In genomic region chr2:155482021-155482420, GRCm38 (mm10) we compare ENCODE assay signal across 9 mouse cellular contexts. TPM values are rescaled to one million over a fixed set of nuclear protein-coding genes. Genes with fewer than 3 reads are reported as not detected.
DNase-seq lines count a peak whose midpoint lies in the region; ATAC-seq and TF ChIP-seq lines count a peak whose summit lies in the region.
"Had no signal": no experiment of that assay in that cellular context is flagged by ENCODE, and none has a peak within 500 bp of the region (broad histone marks: within the 10 kb centered on the region; RNA-seq: fewer than 3 reads in every experiment).

No protein-coding gene starts in this region.

- 44% methylated on average over 3 of the region's 3 CpGs for WGBS in forebrain, embryonic 14.5 days
- 41% methylated on average over 3 of the region's 3 CpGs for WGBS in forebrain, embryonic 16.5 days
- 46% methylated on average over 3 of the region's 3 CpGs for WGBS in neural tube, embryonic 15.5 days
- WGBS in liver, embryonic 14.5 days (ENCODE audit: insufficient replicate concordance), result 39% methylated on average over 3 of the region's 3 CpGs

- H3K27me3 ChIP-seq in forebrain, embryonic 14.5 days (replicated peaks; ENCODE audit: control insufficient read depth, insufficient read depth, low read length), result no peaks in the 10 kb centered on the region
- H3K27me3 ChIP-seq in forebrain, embryonic 16.5 days (replicated peaks; ENCODE audit: control insufficient read depth, insufficient read depth, low read length), result no peaks in the 10 kb centered on the region
- H3K27me3 ChIP-seq in neural tube, embryonic 15.5 days (replicated peaks), result no peaks in the 10 kb centered on the region
- H3K27me3 ChIP-seq in liver, embryonic 14.5 days (ENCODE audit: control insufficient read depth, insufficient read depth, low read length), result no peaks in the 10 kb centered on the region

- ATAC-seq in forebrain, embryonic 14.5 days, result no peak
- no peak for ATAC-seq in forebrain, embryonic 16.5 days
- no peak for ATAC-seq in neural tube, embryonic 15.5 days (ENCODE audit: low FRiP score)
- no peak for ATAC-seq in liver, embryonic 14.5 days (ENCODE audit: insufficient read depth)

- intact Hi-C loops in gastrocnemius, postnatal 14 days (cut with DNase I; ENCODE audit: low total_unique reads), result no loop called here

- H3K9ac ChIP-seq in forebrain, embryonic 14.5 days (ENCODE audit: low read length), result no peak overlapping the region
- no peak overlapping the region for H3K9ac ChIP-seq in forebrain, embryonic 16.5 days (replicated peaks; ENCODE audit: low read depth, low read length)
- no peak overlapping the region for H3K9ac ChIP-seq in neural tube, embryonic 15.5 days (replicated peaks)
- no peak overlapping the region for H3K9ac ChIP-seq in liver, embryonic 14.5 days (replicated peaks)

- TF ChIP-seq EP300 in liver, embryonic 14.5 days (IDR thresholded peaks at IDR 0.05; ENCODE audit: low read depth), result no peak

- H3K9me3 ChIP-seq in forebrain, embryonic 14.5 days (replicated peaks; ENCODE audit: control insufficient read depth, low read length), result no peaks in the 10 kb centered on the region
- H3K9me3 ChIP-seq in forebrain, embryonic 16.5 days (ENCODE audit: control insufficient read depth, low read length), result no peaks in the 10 kb centered on the region
- 0 out of 2 replicates have a peak, but pooled peaks cover 2% of the 10 kb centered on the region for H3K9me3 ChIP-seq in neural tube, embryonic 15.5 days (replicated peaks)
- H3K9me3 ChIP-seq in liver, embryonic 14.5 days (ENCODE audit: control insufficient read depth, low read length), result no peaks in the 10 kb centered on the region

- H3K27ac ChIP-seq in forebrain, embryonic 14.5 days (ENCODE audit: low read depth, low read length), result no peak overlapping the region
- H3K27ac ChIP-seq in forebrain, embryonic 16.5 days (ENCODE audit: low read length), result no peak overlapping the region
- no peak overlapping the region for H3K27ac ChIP-seq in neural tube, embryonic 15.5 days (replicated peaks)
- no peak overlapping the region for H3K27ac ChIP-seq in liver, embryonic 14.5 days

- no peaks in the 10 kb centered on the region for H3K36me3 ChIP-seq in forebrain, embryonic 14.5 days (ENCODE audit: control insufficient read depth, insufficient read depth, low read length)
- H3K36me3 ChIP-seq in forebrain, embryonic 16.5 days (ENCODE audit: control insufficient read depth, insufficient read depth), result no peaks in the 10 kb centered on the region
- H3K36me3 ChIP-seq in neural tube, embryonic 15.5 days, result no peaks in the 10 kb centered on the region
- no peaks in the 10 kb centered on the region for H3K36me3 ChIP-seq in liver, embryonic 14.5 days (replicated peaks; ENCODE audit: control insufficient read depth, insufficient read depth, low read depth)

- peak; percentile 81 for DNase-seq in forebrain, embryonic 14.5 days (ENCODE audit: low spot score)
- DNase-seq in neural tube, embryonic 10.5 days (ENCODE audit: extremely low spot score, low spot score), result peak; percentile 62
- DNase-seq in c-Kit-negative CD71-positive TER-119-positive erythroid progenitor cells, embryonic 14.5 days (ENCODE audit: low read depth, low spot score), result peak; percentile 62
- peak; percentile 45 for DNase-seq in gastrocnemius, postnatal 14 days
- DNase-seq in liver, embryonic 14.5 days (ENCODE audit: low read depth in 3 of 3, low spot score in 3 of 3), result peak; percentile 49 to 56 (median 53)
- peak; percentile 47 for DNase-seq in spleen, adult 12 weeks (ENCODE audit: low spot score)

- H3K4me1 ChIP-seq in forebrain, embryonic 14.5 days (ENCODE audit: control insufficient read depth, insufficient read depth, low read length), result no peaks in the 10 kb centered on the region
- H3K4me1 ChIP-seq in forebrain, embryonic 16.5 days (replicated peaks; ENCODE audit: control insufficient read depth, insufficient read depth, low read length), result no peaks in the 10 kb centered on the region
- H3K4me1 ChIP-seq in neural tube, embryonic 15.5 days, result no peaks in the 10 kb centered on the region
- H3K4me1 ChIP-seq in liver, embryonic 14.5 days (replicated peaks; ENCODE audit: control insufficient read depth in 2 of 2, insufficient read depth in 2 of 2, low read length in 1 of 2), result no peaks in the 10 kb centered on the region

- no peak overlapping the region for H3K4me3 ChIP-seq in forebrain, embryonic 14.5 days (ENCODE audit: low read depth, low read length)
- no peak overlapping the region for H3K4me3 ChIP-seq in forebrain, embryonic 16.5 days (replicated peaks; ENCODE audit: low read length)
- H3K4me3 ChIP-seq in neural tube, embryonic 15.5 days (replicated peaks), result no peak overlapping the region
- H3K4me3 ChIP-seq in liver, embryonic 14.5 days (ENCODE audit: insufficient read depth in 1 of 2, low read depth in 2 of 2, low read length in 2 of 2), result no peak overlapping the region

- H3K4me2 ChIP-seq in forebrain, embryonic 14.5 days (ENCODE audit: low read length), result no peak overlapping the region
- no peak overlapping the region for H3K4me2 ChIP-seq in forebrain, embryonic 16.5 days (ENCODE audit: low read length)
- H3K4me2 ChIP-seq in neural tube, embryonic 15.5 days, result no peak overlapping the region
- H3K4me2 ChIP-seq in liver, embryonic 14.5 days (ENCODE audit: low read depth), result no peak overlapping the region

- peak; percentile 79 for TF ChIP-seq CTCF in liver, embryonic 14.5 days (IDR thresholded peaks at IDR 0.05; ENCODE audit: low read depth)

RNA-seq across cellular contexts. Expression of gene Ncoa6, which starts 8.3 kb away (rescaled TPM):
- 29.9 and 30.8 TPM in 2 replicates for polyA plus RNA-seq in forebrain, embryonic 14.5 days (2014; fragmentation: Nextera tagmentation; extraction: Ambion mirVana)
- 26.9 and 28.7 TPM in 2 replicates for polyA plus RNA-seq in forebrain, embryonic 16.5 days (2015; fragmentation: Nextera tagmentation; extraction: Ambion mirVana)
- polyA plus RNA-seq in neural tube, embryonic 15.5 days (2015; fragmentation: Nextera tagmentation; extraction: Ambion mirVana), result 18.8 and 18.9 TPM in 2 replicates
- total RNA-seq in gastrocnemius, postnatal 14 days (2021), result 10 to 100 TPM; 17.8 to 18.0 TPM
- 8.4 and 9.0 TPM in 2 replicates for polyA plus RNA-seq in liver, embryonic 14.5 days (2012; rRNA removed)
- 6.5 and 8.9 TPM in 2 replicates for polyA plus RNA-seq in liver, embryonic 14.5 days (2014; fragmentation: Nextera tagmentation; extraction: Ambion mirVana)

RNA-seq across cellular contexts. Expression of gene Acss2, which starts 35.7 kb away (rescaled TPM):
- 17.5 TPM in 2 replicates for polyA plus RNA-seq in forebrain, embryonic 14.5 days (2014; fragmentation: Nextera tagmentation; extraction: Ambion mirVana)
- polyA plus RNA-seq in forebrain, embryonic 16.5 days (2015; fragmentation: Nextera tagmentation; extraction: Ambion mirVana), result 22.3 and 22.8 TPM in 2 replicates
- 24.0 and 29.4 TPM in 2 replicates for polyA plus RNA-seq in neural tube, embryonic 15.5 days (2015; fragmentation: Nextera tagmentation; extraction: Ambion mirVana)
- 10 to 100 TPM; 26.6 to 31.3 TPM for total RNA-seq in gastrocnemius, postnatal 14 days (2021)
- polyA plus RNA-seq in liver, embryonic 14.5 days (2012; rRNA removed), result 13.8 and 14.3 TPM in 2 replicates
- 18.3 and 21.4 TPM in 2 replicates for polyA plus RNA-seq in liver, embryonic 14.5 days (2014; fragmentation: Nextera tagmentation; extraction: Ambion mirVana)

RNA-seq across cellular contexts. Expression of gene Ggt7, which starts 36.0 kb away (rescaled TPM):
- 18.8 and 25.6 TPM in 2 replicates for polyA plus RNA-seq in forebrain, embryonic 14.5 days (2014; fragmentation: Nextera tagmentation; extraction: Ambion mirVana)
- polyA plus RNA-seq in forebrain, embryonic 16.5 days (2015; fragmentation: Nextera tagmentation; extraction: Ambion mirVana), result 47.2 and 62.3 TPM in 2 replicates
- polyA plus RNA-seq in neural tube, embryonic 15.5 days (2015; fragmentation: Nextera tagmentation; extraction: Ambion mirVana), result 80.2 and 94.7 TPM in 2 replicates
- 1 to 10 TPM in 1 of 2 experiments, under 1 TPM in 1; 0.57 to 1.2 TPM for total RNA-seq in gastrocnemius, postnatal 14 days (2021)
- polyA plus RNA-seq in liver, embryonic 14.5 days (2012; rRNA removed), result 0.35 and 0.83 TPM in 2 replicates
- polyA plus RNA-seq in liver, embryonic 14.5 days (2014; fragmentation: Nextera tagmentation; extraction: Ambion mirVana), result 0.18 and 0.20 TPM in 2 replicates
- total RNA-seq: hematopoietic stem cell, adult 5-6 weeks had no signal

Comparison
In these comparisons a context has a peak if more than half of its experiments do, and no peak if none do; other contexts are left out.
1. RNA of gene Ggt7, which starts 36.0 kb away (polyA plus RNA-seq): 80.2 to 94.7 TPM in neural tube, embryonic 15.5 days, 47.2 to 62.3 TPM in forebrain, embryonic 16.5 days and 18.8 to 25.6 TPM in forebrain, embryonic 14.5 days; 0.18 to 0.83 TPM in liver, embryonic 14.5 days; every median in the first group is over 10 times any median in the second.
2. Peak in every context shown above with its lines, with median percentiles within 50 percentile points of each other: DNase-seq.